Mouse (Mus musculus) monocyte, adult 2 months (primary cell): Measurements from ENCODE around the gene Hsf4.

Experiments
- DNase-seq, 2 experiments: peaks; one replicate each; pipeline ENCODE4 v3.0.0; 2022; ENCODE audit warnings: low spot score in 2 of 2, low read depth in 1 of 2

Hsf4 gene

GRCm38 (mm10) chr8:105258911-105259720, 10.5 kb upstream of the Hsf4 start:
- DNase-seq, result no peak

- DNase-seq, result peak in 1 of 2 experiments; percentile 62
Observed at GRCm38 (mm10) chr8:105259721-105260320, 9.8 kb upstream of the Hsf4 start.

GRCm38 (mm10) chr8:105260371-105261099, 9.1 kb upstream of the Hsf4 start:
- no peak for DNase-seq

GRCm38 (mm10) chr8:105261326-105261980, 8.1 kb upstream of the Hsf4 start:
- DNase-seq, result no peak

- DNase-seq, result no peak
Observed at GRCm38 (mm10) chr8:105263244-105263912, 6.2 kb upstream of the Hsf4 start.

- DNase-seq, result peak in 1 of 2 experiments; percentile 47
Observed at GRCm38 (mm10) chr8:105264024-105264982, 5.3 kb upstream of the Hsf4 start, which contains the start of the genes Tradd and Fbxl8. Gene Tradd, minus strand, starts transcription at chr8:105264609. Gene Fbxl8, plus strand, starts transcription at chr8:105264648.

- DNase-seq, result no peak
Observed at GRCm38 (mm10) chr8:105265128-105265527, 4.5 kb upstream of the Hsf4 start.

- DNase-seq, result no peak
Observed at GRCm38 (mm10) chr8:105266775-105267174, 2.8 kb upstream of the Hsf4 start.

- DNase-seq, result no peak
Observed at GRCm38 (mm10) chr8:105268342-105269074, 1.1 kb upstream of the Hsf4 start.

- DNase-seq, result no peak
Observed at GRCm38 (mm10) chr8:105269075-105269458, 534 bp upstream of the Hsf4 start.

GRCm38 (mm10) chr8:105270101-105270915, 707 bp downstream of the Hsf4 start:
- no peak for DNase-seq

GRCm38 (mm10) chr8:105270916-105271186, 1.2 kb downstream of the Hsf4 start:
- DNase-seq, result no peak

- DNase-seq, result no peak
Observed at GRCm38 (mm10) chr8:105275387-105275786, 5.8 kb downstream of the Hsf4 start.

GRCm38 (mm10) chr8:105275840-105276239, 6.2 kb downstream of the Hsf4 start, which contains the start of gene Nol3:
Gene Nol3, plus strand, starts transcription at chr8:105276140.
- DNase-seq, result no peak

- DNase-seq, result no peak
Observed at GRCm38 (mm10) chr8:105276292-105277120, 6.9 kb downstream of the Hsf4 start.

GRCm38 (mm10) chr8:105278911-105279334, 9.3 kb downstream of the Hsf4 start:
- no peak for DNase-seq

GRCm38 (mm10) chr8:105280567-105280966, 11.0 kb downstream of the Hsf4 start:
- DNase-seq, result no peak
